Mouse (Mus musculus): ENCODE measurements around the gene Cox8b. TPM values are rescaled to one million over a fixed set of nuclear protein-coding genes. Genes with fewer than 3 reads are reported as not detected.

Gene Cox8b
- polyA plus RNA-seq, 2 experiments: 14.5 to 32.5 TPM

DNA sequence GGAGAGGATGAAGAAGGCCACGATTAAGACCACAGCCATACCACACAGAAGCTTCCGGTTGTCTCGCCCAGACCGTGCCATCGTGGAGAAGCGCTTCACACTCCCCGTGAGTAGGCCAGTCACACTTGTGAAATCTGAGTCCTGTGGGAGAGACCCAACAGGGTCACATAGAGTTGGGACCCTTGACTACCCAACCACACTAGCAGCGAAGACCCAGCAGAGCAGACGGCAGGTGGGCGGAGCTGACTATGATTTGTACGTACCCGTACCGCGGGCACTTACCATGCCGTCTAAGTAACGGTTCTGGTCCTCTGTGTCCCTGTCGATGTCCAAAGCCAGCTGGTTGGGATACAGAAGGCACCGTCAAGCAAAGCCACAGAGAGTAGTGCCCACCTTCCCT, 45.8 kb downstream of the Cox8b start:
- peaks cover 19% of the 10 kb centered on the region for H3K4me1 ChIP-seq (ENCODE audit: control insufficient read depth, insufficient read depth, low read length)
- H3K27ac ChIP-seq (replicated peaks; ENCODE audit: low read depth, low read length): no peak overlapping the region
- ATAC-seq (ENCODE audit: low FRiP score, low read depth): no peak
- TF ChIP-seq POLR2A (IDR thresholded peaks at IDR 0.05; ENCODE audit: borderline replicate concordance, extremely low read depth, insufficient read depth, insufficient read length): no peak
- peak overlapping the region; percentile 98; the same call in 1 of the 2 replicates for H3K4me2 ChIP-seq (replicated peaks; ENCODE audit: low read depth, low read length, severe bottlenecking)
- H3K9ac ChIP-seq (ENCODE audit: low read depth, low read length, severe bottlenecking): no peak overlapping the region
- H3K4me3 ChIP-seq (replicated peaks; ENCODE audit: low read length): no peak overlapping the region; the same call in 1 of the 2 replicates
- H3K36me3 ChIP-seq (ENCODE audit: control insufficient read depth, insufficient read depth, low read length): peaks cover 50% of the 10 kb centered on the region
- 94% methylated on average over 18 of the region's 18 CpGs for WGBS
- no peaks in the 10 kb centered on the region for H3K27me3 ChIP-seq (ENCODE audit: control insufficient read depth, insufficient read depth, low read length)
- DNase-seq (ENCODE audit: low spot score): no peak
- no peaks in the 10 kb centered on the region for H3K9me3 ChIP-seq (ENCODE audit: control insufficient read depth, low read length)

DNA sequence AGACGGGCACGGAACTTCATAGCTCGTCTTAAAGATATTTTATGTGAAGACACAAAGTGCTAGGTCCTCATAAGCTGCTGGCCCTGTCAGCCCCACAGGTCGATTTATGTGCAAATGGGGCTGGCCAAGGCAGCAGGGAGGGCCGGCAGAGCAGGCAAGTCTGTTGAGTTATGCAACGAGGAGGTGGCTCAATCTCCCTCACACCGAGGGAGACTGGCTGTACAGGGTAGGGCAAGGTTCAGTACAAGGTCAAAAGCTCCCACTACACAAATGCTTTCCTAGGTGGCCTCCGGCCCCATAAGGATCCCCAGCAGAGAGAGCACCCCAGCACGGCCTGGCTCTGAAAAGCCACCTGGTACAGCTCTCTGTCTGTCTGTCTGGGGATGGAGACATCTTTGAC, 46.9 kb downstream of the Cox8b start:
- no peaks in the 10 kb centered on the region for H3K27me3 ChIP-seq (ENCODE audit: control insufficient read depth, insufficient read depth, low read length)
- peaks cover 42% of the 10 kb centered on the region for H3K36me3 ChIP-seq (ENCODE audit: control insufficient read depth, insufficient read depth, low read length)
- no peak for TF ChIP-seq POLR2A (IDR thresholded peaks at IDR 0.05; ENCODE audit: borderline replicate concordance, extremely low read depth, insufficient read depth, insufficient read length)
- peaks cover 14% of the 10 kb centered on the region for H3K4me1 ChIP-seq (ENCODE audit: control insufficient read depth, insufficient read depth, low read length)
- no peak overlapping the region for H3K9ac ChIP-seq (ENCODE audit: low read depth, low read length, severe bottlenecking)
- no peak overlapping the region for H3K4me2 ChIP-seq (replicated peaks; ENCODE audit: low read depth, low read length, severe bottlenecking)
- H3K9me3 ChIP-seq (ENCODE audit: control insufficient read depth, low read length): no peaks in the 10 kb centered on the region
- ATAC-seq (ENCODE audit: low FRiP score, low read depth): no peak
- H3K4me3 ChIP-seq (replicated peaks; ENCODE audit: low read length): no peak overlapping the region
- no peak for DNase-seq (ENCODE audit: low spot score)
- 85% methylated on average over 9 of the region's 9 CpGs for WGBS
- no peak overlapping the region for H3K27ac ChIP-seq (replicated peaks; ENCODE audit: low read depth, low read length)

DNA sequence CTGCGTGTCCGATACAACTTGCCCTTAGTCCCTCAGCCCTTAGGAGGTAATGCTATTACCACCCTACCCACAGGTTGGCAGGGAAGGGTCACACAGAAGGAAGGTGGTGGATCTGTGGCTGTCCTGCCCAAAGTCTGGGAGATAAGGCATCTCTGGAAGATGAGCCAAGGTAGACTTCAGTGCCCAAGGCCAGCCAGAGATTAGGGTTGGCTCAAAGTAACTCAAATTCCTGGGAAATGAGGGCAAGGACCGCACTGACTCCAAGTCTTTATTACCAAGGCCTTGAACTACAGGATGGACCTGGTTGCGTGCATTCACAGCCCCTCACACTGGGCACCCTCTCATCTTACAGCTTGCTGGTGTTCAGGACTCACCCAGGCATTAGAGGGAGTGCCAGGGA, 48.3 kb downstream of the Cox8b start:
- Histone ChIP-seq H3K27ac (replicated peaks; ENCODE audit: low read depth, low read length) (no peak overlapping the region), H3K36me3 (ENCODE audit: control insufficient read depth, insufficient read depth, low read length) (peaks cover 42% of the 10 kb centered on the region), H3K9ac (ENCODE audit: low read depth, low read length, severe bottlenecking) (no peak overlapping the region), H3K4me3 (replicated peaks; ENCODE audit: low read length) (no peak overlapping the region), H3K4me2 (replicated peaks; ENCODE audit: low read depth, low read length, severe bottlenecking) (no peak overlapping the region), H3K9me3 (ENCODE audit: control insufficient read depth, low read length) (no peaks in the 10 kb centered on the region), H3K4me1 (ENCODE audit: control insufficient read depth, insufficient read depth, low read length) (peaks cover 6% of the 10 kb centered on the region), H3K27me3 (ENCODE audit: control insufficient read depth, insufficient read depth, low read length) (no peaks in the 10 kb centered on the region)
- ATAC-seq (ENCODE audit: low FRiP score, low read depth) (no peak), DNase-seq (ENCODE audit: low spot score) (no peak)
- no peak for TF ChIP-seq POLR2A (IDR thresholded peaks at IDR 0.05; ENCODE audit: borderline replicate concordance, extremely low read depth, insufficient read depth, insufficient read length)
- WGBS: 95% methylated on average over 4 of the region's 4 CpGs

Other genes with a start within 250 kb of the Cox8b start
- gene Olfr539, start 240.5 kb downstream of the Cox8b start, polyA plus RNA-seq (2012; rRNA removed): 0.19 and 0.20 TPM in 2 replicates
- gene Olfr539, start 240.5 kb downstream of the Cox8b start, polyA plus RNA-seq (2014; fragmentation: Nextera tagmentation; extraction: Ambion mirVana): 0.03 TPM in 1 of 2 replicates, not detected in the other
- gene Olfr45, start 218.5 kb downstream of the Cox8b start, polyA plus RNA-seq (2012; rRNA removed): 0.04 and 0.06 TPM in 2 replicates
- gene Olfr45, start 218.5 kb downstream of the Cox8b start, polyA plus RNA-seq (2014; fragmentation: Nextera tagmentation; extraction: Ambion mirVana): not detected in 2 replicates
- not detected in 2 replicates for gene Olfr541, start 203.2 kb downstream of the Cox8b start, polyA plus RNA-seq (2012; rRNA removed)
- not detected in 2 replicates for gene Olfr541, start 203.2 kb downstream of the Cox8b start, polyA plus RNA-seq (2014; fragmentation: Nextera tagmentation; extraction: Ambion mirVana)
- 0.05 and 0.12 TPM in 2 replicates for gene Cyp2e1, start 136.7 kb downstream of the Cox8b start, polyA plus RNA-seq (2012; rRNA removed)
- gene Cyp2e1, start 136.7 kb downstream of the Cox8b start, polyA plus RNA-seq (2014; fragmentation: Nextera tagmentation; extraction: Ambion mirVana): not detected in 2 replicates
- 0.39 and 0.55 TPM in 2 replicates for gene Syce1, start 112.6 kb downstream of the Cox8b start, polyA plus RNA-seq (2012; rRNA removed)
- gene Syce1, start 112.6 kb downstream of the Cox8b start, polyA plus RNA-seq (2014; fragmentation: Nextera tagmentation; extraction: Ambion mirVana): 0.54 and 0.66 TPM in 2 replicates
- gene Zfp941, start 78.3 kb downstream of the Cox8b start, polyA plus RNA-seq (2012; rRNA removed): 0.83 and 0.93 TPM in 2 replicates
- gene Zfp941, start 78.3 kb downstream of the Cox8b start, polyA plus RNA-seq (2014; fragmentation: Nextera tagmentation; extraction: Ambion mirVana): 1.3 and 1.5 TPM in 2 replicates
- gene Urah, start 65.4 kb downstream of the Cox8b start, polyA plus RNA-seq (2012; rRNA removed): 1.2 and 2.5 TPM in 2 replicates
- gene Urah, start 65.4 kb downstream of the Cox8b start, polyA plus RNA-seq (2014; fragmentation: Nextera tagmentation; extraction: Ambion mirVana): 6.2 and 9.0 TPM in 2 replicates
- not detected in 2 replicates for gene Scgb1c1, start 54.9 kb downstream of the Cox8b start, polyA plus RNA-seq (2012; rRNA removed)
- gene Scgb1c1, start 54.9 kb downstream of the Cox8b start, polyA plus RNA-seq (2014; fragmentation: Nextera tagmentation; extraction: Ambion mirVana): not detected in 2 replicates
- 0.04 TPM in 2 replicates for gene Odf3, start 52.6 kb downstream of the Cox8b start, polyA plus RNA-seq (2012; rRNA removed)
- not detected in 2 replicates for gene Odf3, start 52.6 kb downstream of the Cox8b start, polyA plus RNA-seq (2014; fragmentation: Nextera tagmentation; extraction: Ambion mirVana)
- gene Gm45785, start 44.1 kb downstream of the Cox8b start, polyA plus RNA-seq (2012; rRNA removed): 0.12 TPM in 1 of 2 replicates, not detected in the other
- not detected in 2 replicates for gene Gm45785, start 44.1 kb downstream of the Cox8b start, polyA plus RNA-seq (2014; fragmentation: Nextera tagmentation; extraction: Ambion mirVana)
- 70.3 and 82.0 TPM in 2 replicates for gene Ric8a, start 43.5 kb downstream of the Cox8b start, polyA plus RNA-seq (2012; rRNA removed)
- gene Ric8a, start 43.5 kb downstream of the Cox8b start, polyA plus RNA-seq (2014; fragmentation: Nextera tagmentation; extraction: Ambion mirVana): 74.0 and 78.9 TPM in 2 replicates
- gene Bet1l, start 42.9 kb downstream of the Cox8b start, polyA plus RNA-seq (2012; rRNA removed): 45.0 and 48.2 TPM in 2 replicates
- 75.1 and 92.8 TPM in 2 replicates for gene Bet1l, start 42.9 kb downstream of the Cox8b start, polyA plus RNA-seq (2014; fragmentation: Nextera tagmentation; extraction: Ambion mirVana)
- gene Psmd13, start 18.5 kb downstream of the Cox8b start, polyA plus RNA-seq (2012; rRNA removed): 98.9 and 113 TPM in 2 replicates
- 133 TPM in 2 replicates for gene Psmd13, start 18.5 kb downstream of the Cox8b start, polyA plus RNA-seq (2014; fragmentation: Nextera tagmentation; extraction: Ambion mirVana)
- 28.3 and 33.1 TPM in 2 replicates for gene Sirt3, start 18.1 kb downstream of the Cox8b start, polyA plus RNA-seq (2012; rRNA removed)
- gene Sirt3, start 18.1 kb downstream of the Cox8b start, polyA plus RNA-seq (2014; fragmentation: Nextera tagmentation; extraction: Ambion mirVana): 20.1 and 22.3 TPM in 2 replicates
- gene Nlrp6, start 20.5 kb upstream of the Cox8b start, polyA plus RNA-seq (2012; rRNA removed): 0.05 TPM in 2 replicates
- gene Nlrp6, start 20.5 kb upstream of the Cox8b start, polyA plus RNA-seq (2014; fragmentation: Nextera tagmentation; extraction: Ambion mirVana): 0.08 TPM in 1 of 2 replicates, not detected in the other
- gene Pgghg, start 40.9 kb upstream of the Cox8b start, polyA plus RNA-seq (2012; rRNA removed): 52.8 and 68.8 TPM in 2 replicates
- gene Pgghg, start 40.9 kb upstream of the Cox8b start, polyA plus RNA-seq (2014; fragmentation: Nextera tagmentation; extraction: Ambion mirVana): 26.7 and 31.3 TPM in 2 replicates
- 30.9 and 34.4 TPM in 2 replicates for gene Ifitm5, start 49.8 kb upstream of the Cox8b start, polyA plus RNA-seq (2012; rRNA removed)
- gene Ifitm5, start 49.8 kb upstream of the Cox8b start, polyA plus RNA-seq (2014; fragmentation: Nextera tagmentation; extraction: Ambion mirVana): 32.3 and 44.3 TPM in 2 replicates
- not detected in 2 replicates for gene Gm45717, start 55.5 kb upstream of the Cox8b start, polyA plus RNA-seq (2012; rRNA removed)
- not detected in 2 replicates for gene Gm45717, start 55.5 kb upstream of the Cox8b start, polyA plus RNA-seq (2014; fragmentation: Nextera tagmentation; extraction: Ambion mirVana)
- 1,234 and 1,466 TPM in 2 replicates for gene Ifitm2, start 55.5 kb upstream of the Cox8b start, polyA plus RNA-seq (2012; rRNA removed)
- 1,822 and 1,827 TPM in 2 replicates for gene Ifitm2, start 55.5 kb upstream of the Cox8b start, polyA plus RNA-seq (2014; fragmentation: Nextera tagmentation; extraction: Ambion mirVana)
- 68.1 and 115 TPM in 2 replicates for gene Ifitm1, start 66.8 kb upstream of the Cox8b start, polyA plus RNA-seq (2012; rRNA removed)
- 55.4 and 66.7 TPM in 2 replicates for gene Ifitm1, start 66.8 kb upstream of the Cox8b start, polyA plus RNA-seq (2014; fragmentation: Nextera tagmentation; extraction: Ambion mirVana)
- gene Ifitm3, start 110.3 kb upstream of the Cox8b start, polyA plus RNA-seq (2012; rRNA removed): 85.6 and 91.3 TPM in 2 replicates
- 184 and 201 TPM in 2 replicates for gene Ifitm3, start 110.3 kb upstream of the Cox8b start, polyA plus RNA-seq (2014; fragmentation: Nextera tagmentation; extraction: Ambion mirVana)
- 1.3 and 1.8 TPM in 2 replicates for gene Ifitm6, start 117.5 kb upstream of the Cox8b start, polyA plus RNA-seq (2012; rRNA removed)
- gene Ifitm6, start 117.5 kb upstream of the Cox8b start, polyA plus RNA-seq (2014; fragmentation: Nextera tagmentation; extraction: Ambion mirVana): 1.2 and 1.7 TPM in 2 replicates
- gene Gm17387, start 128.7 kb upstream of the Cox8b start, polyA plus RNA-seq (2012; rRNA removed): not detected in 2 replicates
- gene Gm17387, start 128.7 kb upstream of the Cox8b start, polyA plus RNA-seq (2014; fragmentation: Nextera tagmentation; extraction: Ambion mirVana): not detected in 2 replicates
- 46.5 and 53.7 TPM in 2 replicates for gene B4galnt4, start 160.7 kb upstream of the Cox8b start, polyA plus RNA-seq (2012; rRNA removed)
- 12.3 and 17.1 TPM in 2 replicates for gene B4galnt4, start 160.7 kb upstream of the Cox8b start, polyA plus RNA-seq (2014; fragmentation: Nextera tagmentation; extraction: Ambion mirVana)
- gene Pkp3, start 177.8 kb upstream of the Cox8b start, polyA plus RNA-seq (2012; rRNA removed): 37.6 and 38.8 TPM in 2 replicates
- gene Pkp3, start 177.8 kb upstream of the Cox8b start, polyA plus RNA-seq (2014; fragmentation: Nextera tagmentation; extraction: Ambion mirVana): 62.4 and 65.9 TPM in 2 replicates
- gene Sigirr, start 200.1 kb upstream of the Cox8b start, polyA plus RNA-seq (2012; rRNA removed): 2.5 and 3.1 TPM in 2 replicates
- gene Sigirr, start 200.1 kb upstream of the Cox8b start, polyA plus RNA-seq (2014; fragmentation: Nextera tagmentation; extraction: Ambion mirVana): 2.7 and 4.0 TPM in 2 replicates
- gene Ano9, start 217.4 kb upstream of the Cox8b start, polyA plus RNA-seq (2012; rRNA removed): 6.3 and 8.0 TPM in 2 replicates
- 3.6 and 4.3 TPM in 2 replicates for gene Ano9, start 217.4 kb upstream of the Cox8b start, polyA plus RNA-seq (2014; fragmentation: Nextera tagmentation; extraction: Ambion mirVana)
- 49.2 and 61.0 TPM in 2 replicates for gene Ptdss2, start 221.9 kb upstream of the Cox8b start, polyA plus RNA-seq (2012; rRNA removed)
- 67.8 and 68.6 TPM in 2 replicates for gene Ptdss2, start 221.9 kb upstream of the Cox8b start, polyA plus RNA-seq (2014; fragmentation: Nextera tagmentation; extraction: Ambion mirVana)